Mouse (Mus musculus) mature B cell (primary cell): ENCODE data around the gene Tub.

ENCODE experiments used
- in situ Hi-C: fragments of 300-500 bp; cut with MboI; formaldehyde crosslinking; loops from 2 replicates; pipeline ENCODE4 v1.14.3; 2019

Gene Tub

GRCm38 (mm10) chr7:108985934-108986708 is 36.0 kb downstream of the Tub start:
- in situ Hi-C loops: no loop called here

GRCm38 (mm10) chr7:108991207-108991606 is 41.1 kb downstream of the Tub start:
- in situ Hi-C loops: no loop called here

GRCm38 (mm10) chr7:108993230-108993629 is 43.1 kb downstream of the Tub start:
- in situ Hi-C loops: no loop called here

- in situ Hi-C loops: no loop called here
These were observed 43.7 kb downstream of the Tub start for GRCm38 (mm10) chr7:108993881-108994291.

- in situ Hi-C loops: no loop called here
These were observed 46.0 kb downstream of the Tub start for GRCm38 (mm10) chr7:108996156-108996555.

DNA sequence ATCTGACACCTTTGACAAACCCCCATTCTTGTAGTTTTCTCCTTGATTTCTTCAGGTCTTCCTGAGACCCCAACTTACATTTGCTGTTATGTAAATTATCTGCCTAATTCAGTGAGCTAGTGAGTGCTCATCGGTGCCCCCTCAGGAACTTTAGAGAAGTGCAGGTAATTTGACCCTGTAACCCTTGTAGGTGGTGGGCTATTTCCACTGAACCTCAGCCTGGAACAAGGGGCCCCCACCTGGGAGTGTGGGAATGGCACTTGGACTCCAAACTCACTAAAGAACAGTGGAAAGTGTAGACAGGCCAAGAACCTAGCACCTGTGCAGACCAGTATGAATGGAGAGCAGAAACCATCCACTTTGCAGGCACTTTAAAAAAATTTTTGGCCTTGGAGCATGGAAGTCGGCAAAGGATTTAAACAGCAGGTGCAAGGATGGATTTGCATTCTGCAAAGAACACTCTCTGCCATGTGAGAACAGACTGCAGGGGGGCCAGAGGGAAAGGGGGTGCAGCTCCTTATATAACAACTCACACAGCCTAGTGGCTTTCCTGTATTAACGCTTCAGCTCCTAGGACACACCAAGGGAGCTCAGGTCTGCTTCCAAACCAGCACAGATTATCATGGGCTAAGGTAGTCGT is 50.3 kb downstream of the Tub start:
- in situ Hi-C loops: no loop called here

- in situ Hi-C loops: no loop called here
These were observed 51.8 kb downstream of the Tub start for GRCm38 (mm10) chr7:109001971-109002370.

- in situ Hi-C loops: no loop called here
These were observed 53.5 kb downstream of the Tub start for GRCm38 (mm10) chr7:109003653-109004052.

GRCm38 (mm10) chr7:109009260-109009659 is 59.1 kb downstream of the Tub start:
- in situ Hi-C loops: no loop called here

DNA sequence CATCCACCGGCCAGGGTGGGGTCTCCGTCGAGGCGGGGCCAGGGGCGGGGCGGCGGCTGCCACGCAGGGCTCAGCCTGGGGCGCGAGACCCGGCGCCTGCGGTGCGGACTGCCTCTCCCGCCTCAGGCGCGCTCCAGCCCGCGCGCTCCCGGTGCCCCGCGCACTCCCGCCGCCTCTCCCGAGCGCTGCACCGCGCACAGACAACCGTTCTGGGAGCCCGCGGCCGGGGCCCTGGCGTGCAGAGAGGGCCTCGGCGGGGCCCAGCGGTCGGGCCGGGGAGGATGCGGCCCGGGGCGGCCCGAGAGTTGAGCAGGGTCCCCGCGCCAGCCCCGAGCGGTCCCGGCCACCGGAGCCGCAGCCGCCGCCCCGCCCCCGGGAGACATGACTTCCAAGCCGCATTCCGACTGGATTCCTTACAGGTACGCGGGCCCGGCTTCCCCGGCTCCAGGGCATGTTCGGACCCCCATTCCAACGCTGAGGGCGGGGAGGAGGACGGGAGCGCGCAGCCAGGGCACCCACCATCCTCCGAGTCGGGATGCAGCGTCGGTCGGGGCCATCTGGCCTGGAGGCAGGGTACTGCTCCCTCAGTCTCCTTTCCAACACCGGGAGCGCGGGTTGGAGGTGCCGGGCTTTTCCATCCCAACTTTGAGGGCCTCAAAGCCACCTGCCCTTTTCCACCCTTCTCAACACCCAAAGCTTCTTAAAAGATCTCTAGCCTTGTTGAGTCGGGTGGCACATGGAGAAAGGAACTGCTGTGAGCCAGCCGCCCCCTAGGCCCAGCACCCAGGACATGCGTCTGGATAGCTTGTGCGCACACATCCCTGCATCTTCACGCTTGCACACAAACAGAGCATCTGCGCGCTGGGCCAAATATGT is 60.8 kb downstream of the Tub start:
- in situ Hi-C loops: no loop called here

GRCm38 (mm10) chr7:109011596-109012180 is 61.5 kb downstream of the Tub start:
- in situ Hi-C loops: no loop called here

GRCm38 (mm10) chr7:109012575-109012974 is 62.4 kb downstream of the Tub start:
- in situ Hi-C loops: no loop called here

DNA sequence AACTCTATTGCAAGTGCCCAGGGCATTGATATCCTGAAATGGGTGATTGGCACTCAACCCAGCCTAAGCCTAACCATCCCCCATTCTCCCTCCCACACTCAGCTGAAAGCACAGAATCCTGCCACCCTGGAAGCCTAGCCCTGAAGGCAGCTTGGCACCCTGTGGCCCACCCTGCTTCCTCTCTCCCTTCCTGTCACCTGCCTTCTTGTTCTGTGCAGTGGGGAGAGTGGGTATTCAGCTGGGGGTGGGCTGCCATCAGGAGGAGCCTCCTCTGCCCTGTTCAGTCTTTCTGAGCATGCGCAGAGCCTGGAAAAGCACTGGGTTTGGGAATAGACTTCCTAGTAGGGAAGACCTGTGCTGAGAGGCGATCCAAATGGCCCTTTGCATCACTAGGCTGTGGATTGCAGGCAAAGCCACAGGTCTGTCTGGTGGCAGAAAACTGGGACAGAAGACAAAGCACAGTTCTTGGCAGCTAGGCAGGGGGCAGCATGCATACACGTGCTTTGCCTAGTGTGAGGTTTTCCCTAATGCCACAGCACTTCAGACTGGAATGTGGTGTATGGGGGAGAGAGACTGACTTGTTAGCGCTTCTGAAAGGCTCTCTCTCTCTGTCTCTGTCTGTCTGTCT is 63.0 kb downstream of the Tub start:
- in situ Hi-C loops: no loop called here

DNA sequence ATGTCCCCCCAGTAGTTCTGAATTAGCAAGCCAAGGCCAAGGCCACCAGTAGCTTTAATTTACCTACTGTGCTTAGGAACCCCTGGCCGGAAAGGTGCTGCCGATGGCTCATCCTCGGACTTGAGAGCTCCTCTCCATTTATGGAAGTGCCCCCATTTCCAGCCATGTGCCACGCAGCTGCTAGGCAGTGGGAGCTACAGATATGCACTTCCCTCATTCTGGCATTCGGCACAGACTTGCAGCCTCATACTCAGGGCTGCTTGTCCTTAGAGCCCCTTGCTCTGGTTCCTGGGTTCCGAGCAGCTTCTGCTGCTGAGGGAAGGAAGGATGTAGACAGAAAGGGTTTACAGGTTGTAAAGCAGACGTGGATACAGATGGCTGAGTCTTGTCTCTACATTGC is 64.7 kb downstream of the Tub start:
- in situ Hi-C loops: no loop called here

- in situ Hi-C loops: no loop called here
These were observed 66.3 kb downstream of the Tub start for GRCm38 (mm10) chr7:109016378-109016923.

- in situ Hi-C loops: no loop called here
These were observed 69.1 kb downstream of the Tub start for GRCm38 (mm10) chr7:109019243-109019642.

DNA sequence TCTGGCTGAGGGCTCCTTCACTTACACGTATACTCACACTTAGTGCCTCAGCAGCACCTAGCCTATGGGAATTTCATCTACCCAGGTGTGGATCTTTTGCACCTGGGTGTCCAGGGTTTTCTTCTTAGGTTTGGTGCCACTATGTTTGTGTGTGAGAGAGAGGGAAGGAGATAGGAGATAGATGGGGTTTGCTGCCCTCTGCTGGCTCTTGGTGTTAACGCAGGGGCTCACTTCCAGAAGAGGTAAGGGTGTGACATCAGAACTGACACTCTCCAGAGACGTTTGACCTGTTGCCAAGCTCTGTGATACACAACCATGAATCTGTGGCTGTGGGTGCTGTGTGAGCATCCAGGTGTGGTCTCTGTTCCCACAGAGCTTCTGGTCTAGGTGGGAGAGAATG is 71.3 kb downstream of the Tub start:
- in situ Hi-C loops: no loop called here

DNA sequence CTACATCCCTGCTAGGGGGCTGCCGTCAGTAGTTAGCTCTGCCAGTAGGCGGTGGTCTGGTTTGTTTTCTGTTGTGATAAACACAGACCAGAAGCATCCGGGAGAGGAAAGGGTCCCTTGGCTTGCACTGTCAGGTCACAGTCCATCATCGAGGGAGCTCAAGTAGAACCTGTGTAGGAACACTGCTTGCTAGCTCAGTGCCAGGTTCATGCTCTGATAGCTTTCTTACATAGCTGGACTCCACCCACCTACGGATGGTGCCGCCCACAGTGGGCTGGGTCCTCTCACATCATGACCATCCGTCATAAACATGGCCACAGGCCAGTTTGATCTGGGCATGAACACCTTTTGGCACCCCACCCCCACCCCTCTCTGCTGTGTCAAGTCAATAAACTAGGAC is 75.6 kb downstream of the Tub start:
- in situ Hi-C loops: no loop called here

DNA sequence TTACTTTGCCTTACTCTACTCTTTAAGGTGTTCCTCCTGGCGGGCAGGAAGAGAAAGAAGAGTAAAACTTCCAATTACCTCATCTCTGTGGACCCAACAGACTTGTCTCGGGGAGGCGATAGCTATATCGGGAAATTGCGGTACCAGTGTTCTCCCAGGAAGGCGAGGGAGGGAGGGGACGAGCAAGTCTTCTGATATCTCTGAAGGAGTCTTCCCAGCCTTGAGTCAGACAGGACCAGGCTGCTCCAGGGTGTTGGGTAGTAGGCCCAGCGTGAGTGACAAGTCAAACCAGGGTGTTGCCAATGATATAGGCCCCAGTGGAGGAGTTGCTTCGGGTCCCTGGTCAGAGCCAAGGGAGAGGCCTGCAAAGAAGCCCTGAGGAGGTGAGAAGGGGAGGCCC is 76.8 kb downstream of the Tub start:
- in situ Hi-C loops: no loop called here

DNA sequence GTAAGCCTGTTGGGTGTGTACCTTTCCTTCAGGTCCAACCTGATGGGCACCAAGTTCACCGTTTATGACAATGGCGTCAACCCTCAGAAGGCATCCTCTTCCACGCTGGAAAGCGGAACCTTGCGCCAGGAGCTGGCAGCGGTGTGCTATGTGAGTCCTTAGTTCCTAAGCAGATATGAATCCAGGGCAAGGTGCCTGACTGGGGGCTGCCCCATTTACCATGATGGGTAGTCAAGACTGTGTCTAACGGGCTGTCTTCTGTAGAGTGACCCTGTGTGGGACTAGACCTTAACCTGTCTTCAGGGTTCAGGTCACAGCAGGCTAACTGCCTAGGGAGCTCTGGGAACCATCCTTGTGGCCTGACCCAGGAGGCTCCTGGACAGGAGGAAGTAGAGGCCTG is 77.6 kb downstream of the Tub start:
- in situ Hi-C loops: no loop called here

- in situ Hi-C loops: no loop called here
These were observed 78.1 kb downstream of the Tub start for GRCm38 (mm10) chr7:109028204-109028603.
